Mouse (Mus musculus) E14TG2a.4 (cell line): ENCODE measurements around the gene Hdac4.

Experiments
- CTCF ChIP-seq: conservative IDR thresholded peaks from 2 replicates; pipeline ENCODE4 v1.5.1; 2014; ENCODE audit warnings: low read length
- NANOG ChIP-seq: IDR thresholded peaks from 2 replicates; pipeline ENCODE4 v1.6.1; 2014; ENCODE audit warnings: borderline replicate concordance, low read length, mixed read lengths
- POU5F1 ChIP-seq: IDR thresholded peaks from 2 replicates; pipeline ENCODE4 v1.6.1; 2014; ENCODE audit warnings: low read length, borderline replicate concordance

- TF ChIP-seq CTCF: no peak
- no peak for TF ChIP-seq NANOG
- no peak for TF ChIP-seq POU5F1
These were observed 144.9 kb downstream of the Hdac4 start for GRCm38 (mm10) chr1:92050566-92050965.
